Mouse (Mus musculus): ENCODE measurements around the gene Iqschfp. TPM values are rescaled to one million over a fixed set of nuclear protein-coding genes. Genes with fewer than 3 reads are reported as not detected.

The Iqschfp gene
- total and polyA plus RNA-seq, 2 experiments: not detected

GRCm38 (mm10) chr3:68252335-68252734 is 360.3 kb downstream of the Iqschfp start:
- H3K27me3 ChIP-seq (ENCODE audit: control insufficient read depth, insufficient read depth, low read length): no peaks in the 10 kb centered on the region
- whole genome bisulfite sequencing: 45% methylated on average over 1 of the region's 1 CpGs
- DNase-seq (ENCODE audit: extremely low read depth, low read depth, low spot score): peak; percentile 15
- no peaks in the 10 kb centered on the region for H3K36me3 ChIP-seq (ENCODE audit: control insufficient read depth, insufficient read depth, low read length)
- H3K4me1 ChIP-seq (ENCODE audit: control insufficient read depth, insufficient read depth, low read length): no peaks in the 10 kb centered on the region
- no peaks in the 10 kb centered on the region for H3K79me2 ChIP-seq (ENCODE audit: control insufficient read depth, insufficient read depth, low read length)
- H3K27ac ChIP-seq (replicated peaks; ENCODE audit: insufficient read depth, low read depth, low read length): no peak overlapping the region
- no peak overlapping the region for H3K9ac ChIP-seq (ENCODE audit: low read depth, low read length)
- no peak overlapping the region for H3K4me3 ChIP-seq (ENCODE audit: insufficient read depth, low read depth, low read length)
- TF ChIP-seq POLR2A (IDR thresholded peaks at IDR 0.05; ENCODE audit: extremely low read depth, insufficient read depth, low read length): no peak

- H3K4me3 ChIP-seq (ENCODE audit: insufficient read depth, low read depth, low read length): no peak overlapping the region
- no peak overlapping the region for H3K9ac ChIP-seq (ENCODE audit: low read depth, low read length)
- H3K79me2 ChIP-seq (ENCODE audit: control insufficient read depth, insufficient read depth, low read length): no peaks in the 10 kb centered on the region
- TF ChIP-seq POLR2A (IDR thresholded peaks at IDR 0.05; ENCODE audit: extremely low read depth, insufficient read depth, low read length) (no peak), CTCF (IDR thresholded peaks at IDR 0.05; ENCODE audit: low read depth, low read length) (no peak)
- H3K27ac ChIP-seq (replicated peaks; ENCODE audit: insufficient read depth, low read depth, low read length): no peak overlapping the region
- H3K36me3 ChIP-seq (ENCODE audit: control insufficient read depth, insufficient read depth, low read length): no peaks in the 10 kb centered on the region
- H3K27me3 ChIP-seq (ENCODE audit: control insufficient read depth, insufficient read depth, low read length): no peaks in the 10 kb centered on the region
- WGBS: 16% methylated on average over 6 of the region's 6 CpGs
- H3K4me1 ChIP-seq (ENCODE audit: control insufficient read depth, insufficient read depth, low read length): no peaks in the 10 kb centered on the region; the same call in 1 of the 2 replicates
- DNase-seq (ENCODE audit: extremely low read depth, low read depth, low spot score): peak; percentile 94
Observed at GRCm38 (mm10) chr3:68262304-68262703, 370.3 kb downstream of the Iqschfp start.

- no peak for DNase-seq (ENCODE audit: extremely low read depth, low read depth, low spot score)
- no peaks in the 10 kb centered on the region for H3K36me3 ChIP-seq (ENCODE audit: control insufficient read depth, insufficient read depth, low read length)
- no peak overlapping the region for H3K27ac ChIP-seq (replicated peaks; ENCODE audit: insufficient read depth, low read depth, low read length)
- no peak overlapping the region for H3K9ac ChIP-seq (ENCODE audit: low read depth, low read length)
- no peaks in the 10 kb centered on the region for H3K4me1 ChIP-seq (ENCODE audit: control insufficient read depth, insufficient read depth, low read length)
- TF ChIP-seq CTCF (IDR thresholded peaks at IDR 0.05; ENCODE audit: low read depth, low read length) (no peak), POLR2A (IDR thresholded peaks at IDR 0.05; ENCODE audit: extremely low read depth, insufficient read depth, low read length) (no peak)
- H3K27me3 ChIP-seq (ENCODE audit: control insufficient read depth, insufficient read depth, low read length): no peaks in the 10 kb centered on the region
- H3K4me3 ChIP-seq (ENCODE audit: insufficient read depth, low read depth, low read length): no peak overlapping the region
- 87% methylated on average over 4 of the region's 4 CpGs for WGBS
- no peaks in the 10 kb centered on the region for H3K79me2 ChIP-seq (ENCODE audit: control insufficient read depth, insufficient read depth, low read length)
Observed at GRCm38 (mm10) chr3:68267905-68268304, 375.9 kb downstream of the Iqschfp start.

- no peak overlapping the region for H3K27ac ChIP-seq (replicated peaks; ENCODE audit: insufficient read depth, low read depth, low read length)
Observed at GRCm38 (mm10) chr3:68269251-68269650, 377.2 kb downstream of the Iqschfp start.

GRCm38 (mm10) chr3:68270246-68270645 is 378.2 kb downstream of the Iqschfp start:
- H3K36me3 ChIP-seq (ENCODE audit: control insufficient read depth, insufficient read depth, low read length): no peaks in the 10 kb centered on the region

More at GRCm38 (mm10) chr3:68269251-68269650, 377.2 kb downstream of the Iqschfp start:
- Histone ChIP-seq H3K36me3 (ENCODE audit: control insufficient read depth, insufficient read depth, low read length) (no peaks in the 10 kb centered on the region), H3K4me3 (ENCODE audit: insufficient read depth, low read depth, low read length) (no peak overlapping the region), H3K4me1 (ENCODE audit: control insufficient read depth, insufficient read depth, low read length) (no peaks in the 10 kb centered on the region), H3K9ac (ENCODE audit: low read depth, low read length) (no peak overlapping the region), H3K27me3 (ENCODE audit: control insufficient read depth, insufficient read depth, low read length) (no peaks in the 10 kb centered on the region), H3K79me2 (ENCODE audit: control insufficient read depth, insufficient read depth, low read length) (no peaks in the 10 kb centered on the region)
- WGBS: 88% methylated on average over 4 of the region's 4 CpGs
- no peak for DNase-seq (ENCODE audit: extremely low read depth, low read depth, low spot score)
- no peak for TF ChIP-seq CTCF (IDR thresholded peaks at IDR 0.05; ENCODE audit: low read depth, low read length)

GRCm38 (mm10) chr3:68271457-68271856 is 379.4 kb downstream of the Iqschfp start:
- Histone ChIP-seq H3K79me2 (ENCODE audit: control insufficient read depth, insufficient read depth, low read length) (no peaks in the 10 kb centered on the region), H3K27ac (replicated peaks; ENCODE audit: insufficient read depth, low read depth, low read length) (no peak overlapping the region), H3K36me3 (ENCODE audit: control insufficient read depth, insufficient read depth, low read length) (no peaks in the 10 kb centered on the region), H3K4me1 (ENCODE audit: control insufficient read depth, insufficient read depth, low read length) (no peaks in the 10 kb centered on the region), H3K4me3 (ENCODE audit: insufficient read depth, low read depth, low read length) (no peak overlapping the region), H3K9ac (ENCODE audit: low read depth, low read length) (no peak overlapping the region), H3K27me3 (ENCODE audit: control insufficient read depth, insufficient read depth, low read length) (no peaks in the 10 kb centered on the region)
- no peak for DNase-seq (ENCODE audit: extremely low read depth, low read depth, low spot score)
- TF ChIP-seq CTCF (IDR thresholded peaks at IDR 0.05; ENCODE audit: low read depth, low read length): no peak
- no peak for TF ChIP-seq POLR2A (IDR thresholded peaks at IDR 0.05; ENCODE audit: extremely low read depth, insufficient read depth, low read length)
- 69% methylated on average over 3 of the region's 3 CpGs for WGBS

More at GRCm38 (mm10) chr3:68270246-68270645, 378.2 kb downstream of the Iqschfp start:
- Histone ChIP-seq H3K4me1 (ENCODE audit: control insufficient read depth, insufficient read depth, low read length) (no peaks in the 10 kb centered on the region), H3K27me3 (ENCODE audit: control insufficient read depth, insufficient read depth, low read length) (no peaks in the 10 kb centered on the region), H3K79me2 (ENCODE audit: control insufficient read depth, insufficient read depth, low read length) (no peaks in the 10 kb centered on the region), H3K9ac (ENCODE audit: low read depth, low read length) (no peak overlapping the region), H3K4me3 (ENCODE audit: insufficient read depth, low read depth, low read length) (no peak overlapping the region), H3K27ac (replicated peaks; ENCODE audit: insufficient read depth, low read depth, low read length) (no peak overlapping the region)
- TF ChIP-seq CTCF (IDR thresholded peaks at IDR 0.05; ENCODE audit: low read depth, low read length) (no peak), POLR2A (IDR thresholded peaks at IDR 0.05; ENCODE audit: extremely low read depth, insufficient read depth, low read length) (no peak)
- WGBS: 87% methylated on average over 6 of the region's 6 CpGs
- no peak for DNase-seq (ENCODE audit: extremely low read depth, low read depth, low spot score)
